Mouse (Mus musculus): ENCODE results near the gene Gtpbp3. TPM values are rescaled to one million over a fixed set of nuclear protein-coding genes. Genes with fewer than 3 reads are reported as not detected.

The Gtpbp3 gene
- polyA plus RNA-seq, 1 experiment from 2014 or later = 8.3 TPM

DNA sequence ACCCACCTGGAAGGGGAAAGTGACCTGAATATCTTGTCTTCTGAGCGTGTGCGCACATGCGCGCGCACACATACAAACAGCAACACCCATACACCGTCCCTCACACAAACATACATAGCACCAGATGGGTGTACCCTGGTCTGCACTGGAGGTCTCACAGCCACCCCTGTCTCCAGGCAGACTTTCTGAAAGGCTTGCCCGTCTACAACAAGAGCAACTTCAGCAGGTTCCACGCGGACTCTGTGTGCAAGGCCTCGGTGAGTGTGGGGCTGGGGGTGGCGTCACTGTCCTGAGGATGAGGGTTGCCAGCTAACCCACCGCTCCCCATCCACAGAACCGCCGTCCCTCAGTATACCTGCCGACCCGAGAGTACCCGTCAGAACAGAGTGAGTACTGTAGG lies 16.0 kb upstream of the Gtpbp3 start:
- no peak overlapping the region for H3K9ac ChIP-seq (ENCODE audit: low read length)
- H3K36me3 ChIP-seq (ENCODE audit: control insufficient read depth, insufficient read depth, low read length) = peaks cover 12% of the 10 kb centered on the region; the same call in 1 of the 2 replicates
- no peak overlapping the region for H3K4me3 ChIP-seq (ENCODE audit: low read depth, low read length)
- H3K4me2 ChIP-seq (ENCODE audit: low read depth, severe bottlenecking) = no peak overlapping the region
- H3K9me3 ChIP-seq (ENCODE audit: control insufficient read depth, low read length) = no peaks in the 10 kb centered on the region; the same call in 1 of the 2 replicates
- H3K4me1 ChIP-seq (ENCODE audit: control insufficient read depth, insufficient read depth, low read length) = peaks cover 9% of the 10 kb centered on the region; the same call in 1 of the 2 replicates
- H3K27me3 ChIP-seq (ENCODE audit: control insufficient read depth, insufficient read depth, low read length) = no peaks in the 10 kb centered on the region
- WGBS = 95% methylated on average over 17 of the region's 17 CpGs
- no peak overlapping the region for H3K27ac ChIP-seq (replicated peaks; ENCODE audit: low read depth, low read length)
- DNase-seq (ENCODE audit: low spot score) (no peak), ATAC-seq (ENCODE audit: insufficient number of reproducible peaks, low FRiP score, low TSS enrichment, low read depth) (no peak)

- Histone ChIP-seq H3K4me2 (ENCODE audit: low read depth, severe bottlenecking) (no peak overlapping the region), H3K27ac (replicated peaks; ENCODE audit: low read depth, low read length) (no peak overlapping the region), H3K4me3 (ENCODE audit: low read depth, low read length) (no peak overlapping the region), H3K9me3 (ENCODE audit: control insufficient read depth, low read length) (no peaks in the 10 kb centered on the region; the same call in 1 of the 2 replicates), H3K4me1 (ENCODE audit: control insufficient read depth, insufficient read depth, low read length) (peaks cover 16% of the 10 kb centered on the region; the same call in 1 of the 2 replicates), H3K27me3 (ENCODE audit: control insufficient read depth, insufficient read depth, low read length) (no peaks in the 10 kb centered on the region), H3K36me3 (ENCODE audit: control insufficient read depth, insufficient read depth, low read length) (peaks cover 12% of the 10 kb centered on the region; the same call in 1 of the 2 replicates), H3K9ac (ENCODE audit: low read length) (no peak overlapping the region)
- no peak for ATAC-seq (ENCODE audit: insufficient number of reproducible peaks, low FRiP score, low TSS enrichment, low read depth)
- WGBS = 88% methylated on average over 8 of the region's 8 CpGs
- no peak for DNase-seq (ENCODE audit: low spot score)
These were observed 15.1 kb upstream of the Gtpbp3 start for GRCm38 (mm10) chr8:71472601-71473386.

- DNase-seq (ENCODE audit: low spot score) = no peak
- Histone ChIP-seq H3K4me1 (ENCODE audit: control insufficient read depth, insufficient read depth, low read length) (peaks cover 16% of the 10 kb centered on the region; the same call in 1 of the 2 replicates), H3K27ac (replicated peaks; ENCODE audit: low read depth, low read length) (no peak overlapping the region), H3K4me3 (ENCODE audit: low read depth, low read length) (no peak overlapping the region), H3K9me3 (ENCODE audit: control insufficient read depth, low read length) (no peaks in the 10 kb centered on the region; the same call in 1 of the 2 replicates), H3K27me3 (ENCODE audit: control insufficient read depth, insufficient read depth, low read length) (no peaks in the 10 kb centered on the region), H3K36me3 (ENCODE audit: control insufficient read depth, insufficient read depth, low read length) (peaks cover 12% of the 10 kb centered on the region; the same call in 1 of the 2 replicates), H3K4me2 (ENCODE audit: low read depth, severe bottlenecking) (no peak overlapping the region), H3K9ac (ENCODE audit: low read length) (no peak overlapping the region)
- WGBS = 96% methylated on average over 18 of the region's 18 CpGs
- no peak for ATAC-seq (ENCODE audit: insufficient number of reproducible peaks, low FRiP score, low TSS enrichment, low read depth)
These were observed 13.6 kb upstream of the Gtpbp3 start for GRCm38 (mm10) chr8:71474344-71474743.

DNA sequence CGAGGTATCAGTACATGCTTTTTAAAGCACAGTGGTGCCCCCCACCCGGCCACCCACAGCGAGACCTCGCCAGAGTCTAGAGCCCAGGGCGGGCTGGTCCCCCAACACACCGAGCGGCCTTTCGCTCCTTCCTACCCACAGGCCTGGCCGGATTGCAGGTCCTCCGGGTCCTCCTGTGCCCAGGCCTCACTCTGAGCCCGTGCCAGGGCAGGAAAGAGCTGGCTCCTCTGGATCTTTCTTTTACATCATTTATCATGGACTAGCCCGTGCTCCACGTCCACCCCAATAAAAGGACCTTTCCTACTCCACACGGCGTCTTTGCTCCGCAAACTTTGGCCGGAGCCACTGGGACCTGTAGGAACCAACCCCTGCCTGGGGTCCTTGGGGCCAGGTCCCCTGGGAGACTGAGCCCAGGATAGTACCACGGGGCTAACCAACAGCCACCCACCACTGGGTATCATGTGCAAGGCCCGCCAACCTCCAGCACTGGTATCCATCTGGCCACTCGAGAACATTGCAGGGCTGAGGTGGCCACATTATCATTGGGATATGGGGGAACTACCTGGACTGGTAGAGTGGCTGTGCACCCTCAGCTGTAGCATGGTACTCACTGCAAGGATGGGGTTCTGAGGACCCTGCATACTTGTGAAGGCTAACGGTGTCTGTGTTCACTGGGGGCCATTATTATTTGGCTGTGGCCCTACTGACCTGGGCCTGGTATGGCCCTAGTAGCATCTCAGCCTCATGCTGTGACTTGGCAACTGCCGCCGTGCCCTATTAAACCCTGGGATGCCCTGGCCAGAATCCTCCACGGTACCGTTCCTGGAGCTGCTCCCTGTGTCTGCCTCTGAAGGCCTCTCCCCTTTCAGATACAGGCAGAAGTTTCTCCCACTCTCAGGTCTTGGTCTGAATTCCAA lies 12.9 kb upstream of the Gtpbp3 start:
- no peak overlapping the region for H3K4me2 ChIP-seq (ENCODE audit: low read depth, severe bottlenecking)

DNA sequence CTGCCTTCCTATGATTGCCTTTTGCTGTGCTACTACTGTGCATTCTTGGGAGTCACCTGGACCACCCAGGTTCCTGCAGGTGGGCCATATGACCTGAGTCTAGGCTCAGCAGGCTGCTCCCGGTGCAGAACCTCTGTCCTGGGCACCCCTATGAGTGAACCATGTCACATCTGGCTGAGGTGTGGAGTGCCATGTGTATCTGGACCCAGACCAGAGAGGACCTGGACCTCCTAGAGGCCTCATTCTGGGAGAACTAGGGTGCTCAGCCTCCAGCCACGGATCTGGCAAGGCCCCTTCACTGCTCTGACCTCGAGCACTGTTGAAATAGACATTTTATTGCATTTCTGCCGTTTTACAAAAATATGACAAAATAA lies 12.2 kb upstream of the Gtpbp3 start:
- peak overlapping the region; percentile 70 for H3K9ac ChIP-seq (ENCODE audit: low read length)

More for the DNA sequence above, 12.9 kb upstream of the Gtpbp3 start:
- peak overlapping the region; percentile 51; the same call in 1 of the 2 replicates for H3K4me3 ChIP-seq (ENCODE audit: low read depth, low read length)
- H3K9ac ChIP-seq (ENCODE audit: low read length) = no peak overlapping the region
- H3K4me1 ChIP-seq (ENCODE audit: control insufficient read depth, insufficient read depth, low read length) = peaks cover 16% of the 10 kb centered on the region; the same call in 1 of the 2 replicates
- no peak overlapping the region for H3K27ac ChIP-seq (replicated peaks; ENCODE audit: low read depth, low read length)
- H3K36me3 ChIP-seq (ENCODE audit: control insufficient read depth, insufficient read depth, low read length) = peaks cover 12% of the 10 kb centered on the region; the same call in 1 of the 2 replicates
- H3K9me3 ChIP-seq (ENCODE audit: control insufficient read depth, low read length) = no peaks in the 10 kb centered on the region
- 89% methylated on average over 25 of the region's 25 CpGs for WGBS
- ATAC-seq (ENCODE audit: insufficient number of reproducible peaks, low FRiP score, low TSS enrichment, low read depth) = no peak
- H3K27me3 ChIP-seq (ENCODE audit: control insufficient read depth, insufficient read depth, low read length) = no peaks in the 10 kb centered on the region
- DNase-seq (ENCODE audit: low spot score) = no peak

GRCm38 (mm10) chr8:71476099-71476940 lies 11.6 kb upstream of the Gtpbp3 start:
- peak; percentile 84 for DNase-seq (ENCODE audit: low spot score)
- Histone ChIP-seq H3K4me2 (ENCODE audit: low read depth, severe bottlenecking) (peak overlapping the region; percentile 91), H3K36me3 (ENCODE audit: control insufficient read depth, insufficient read depth, low read length) (peaks cover 10% of the 10 kb centered on the region; the same call in 1 of the 2 replicates), H3K27me3 (ENCODE audit: control insufficient read depth, insufficient read depth, low read length) (no peaks in the 10 kb centered on the region), H3K9ac (ENCODE audit: low read length) (peak overlapping the region; percentile 70), H3K9me3 (ENCODE audit: control insufficient read depth, low read length) (no peaks in the 10 kb centered on the region), H3K4me3 (ENCODE audit: low read depth, low read length) (peak overlapping the region; percentile 51), H3K4me1 (ENCODE audit: control insufficient read depth, insufficient read depth, low read length) (peaks cover 12% of the 10 kb centered on the region; the same call in 1 of the 2 replicates), H3K27ac (replicated peaks; ENCODE audit: low read depth, low read length) (peak overlapping the region; percentile 75)
- peak; percentile 58 for ATAC-seq (ENCODE audit: insufficient number of reproducible peaks, low FRiP score, low TSS enrichment, low read depth)
- WGBS = under 1% methylated on average over 103 of the region's 121 CpGs

More for the DNA sequence above, 12.2 kb upstream of the Gtpbp3 start:
- Histone ChIP-seq H3K36me3 (ENCODE audit: control insufficient read depth, insufficient read depth, low read length) (peaks cover 12% of the 10 kb centered on the region; the same call in 1 of the 2 replicates), H3K27me3 (ENCODE audit: control insufficient read depth, insufficient read depth, low read length) (no peaks in the 10 kb centered on the region), H3K4me3 (ENCODE audit: low read depth, low read length) (peak overlapping the region; percentile 51), H3K4me2 (ENCODE audit: low read depth, severe bottlenecking) (peak overlapping the region; percentile 91), H3K27ac (replicated peaks; ENCODE audit: low read depth, low read length) (peak overlapping the region; percentile 75; the same call in 1 of the 2 replicates), H3K4me1 (ENCODE audit: control insufficient read depth, insufficient read depth, low read length) (peaks cover 12% of the 10 kb centered on the region; the same call in 1 of the 2 replicates), H3K9me3 (ENCODE audit: control insufficient read depth, low read length) (no peaks in the 10 kb centered on the region)
- peak; percentile 44 for DNase-seq (ENCODE audit: low spot score)
- 25% methylated on average over 4 of the region's 4 CpGs for WGBS
- ATAC-seq (ENCODE audit: insufficient number of reproducible peaks, low FRiP score, low TSS enrichment, low read depth) = peak; percentile 12; the same call in 1 of the 2 replicates

- WGBS = 38% methylated on average over 14 of the region's 14 CpGs
- H3K9ac ChIP-seq (ENCODE audit: low read length) = no peak overlapping the region
- peak overlapping the region; percentile 91 for H3K4me2 ChIP-seq (ENCODE audit: low read depth, severe bottlenecking)
- no peak overlapping the region for H3K27ac ChIP-seq (replicated peaks; ENCODE audit: low read depth, low read length)
- peak overlapping the region; percentile 51 for H3K4me3 ChIP-seq (ENCODE audit: low read depth, low read length)
- peaks cover 12% of the 10 kb centered on the region; the same call in 1 of the 2 replicates for H3K4me1 ChIP-seq (ENCODE audit: control insufficient read depth, insufficient read depth, low read length)
- DNase-seq (ENCODE audit: low spot score) = no peak
- H3K9me3 ChIP-seq (ENCODE audit: control insufficient read depth, low read length) = no peaks in the 10 kb centered on the region
- no peak for ATAC-seq (ENCODE audit: insufficient number of reproducible peaks, low FRiP score, low TSS enrichment, low read depth)
- H3K36me3 ChIP-seq (ENCODE audit: control insufficient read depth, insufficient read depth, low read length) = peaks cover 12% of the 10 kb centered on the region; the same call in 1 of the 2 replicates
- no peaks in the 10 kb centered on the region for H3K27me3 ChIP-seq (ENCODE audit: control insufficient read depth, insufficient read depth, low read length)
These were observed 10.6 kb upstream of the Gtpbp3 start for GRCm38 (mm10) chr8:71477196-71477845.
